ENCODE assay signal across 10 mouse cellular contexts in the genomic region with DNA sequence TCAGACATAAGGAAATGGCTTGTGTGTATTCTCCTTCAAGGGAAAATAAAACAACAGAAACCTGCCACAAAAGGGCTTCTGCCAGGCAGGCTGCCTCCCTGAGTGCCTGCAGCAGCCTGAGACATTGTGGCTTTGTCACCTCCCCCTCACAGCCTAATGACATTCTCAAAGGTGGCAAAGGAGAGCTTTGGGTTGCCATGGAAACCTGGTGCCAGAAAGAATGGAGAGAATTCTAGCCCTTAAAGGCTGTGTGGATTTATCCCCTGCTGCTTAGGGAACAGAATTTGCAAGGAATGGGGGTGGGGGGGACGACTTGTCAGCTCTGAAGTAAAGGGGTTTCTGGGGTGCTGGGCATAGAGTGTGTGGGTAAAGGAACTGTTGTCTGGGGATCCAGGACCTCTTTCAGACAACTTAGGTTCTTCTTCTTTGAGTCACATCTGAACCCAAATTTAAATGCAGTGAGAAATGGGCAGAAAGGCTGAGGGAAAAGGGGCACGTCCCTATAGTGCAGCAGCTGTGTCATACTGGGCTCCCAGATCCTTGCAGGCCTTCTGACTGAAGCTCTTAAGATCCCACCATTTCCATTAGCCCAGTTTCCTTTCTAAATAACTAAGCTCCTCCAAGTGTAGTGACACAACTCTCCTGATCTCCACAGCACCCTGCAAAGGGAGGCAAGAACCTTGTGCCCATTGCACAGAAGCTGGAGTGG.
DNase-seq lines count a peak whose midpoint lies in the region; ATAC-seq and TF ChIP-seq lines count a peak whose summit lies in the region.
"Had no signal": no experiment of that assay in that cellular context is flagged by ENCODE, and none has a peak within 500 bp of the region (broad histone marks: within the 10 kb centered on the region; RNA-seq: fewer than 3 reads in every experiment).

No protein-coding gene starts in this region.

- H3K9ac ChIP-seq in kidney, postnatal 0 days (ENCODE audit: low read depth, low read length) = no peak overlapping the region
- H3K9ac ChIP-seq in hindbrain, embryonic 12.5 days = no peak overlapping the region
- H3K9ac ChIP-seq in midbrain, embryonic 13.5 days (replicated peaks) = no peak overlapping the region
- H3K9ac ChIP-seq: embryonic facial prominence, embryonic 13.5 days; liver, embryonic 13.5 days had no signal

- peaks cover 3% of the 10 kb centered on the region; the same call in 1 of the 2 replicates for H3K4me1 ChIP-seq in kidney, postnatal 0 days (replicated peaks; ENCODE audit: insufficient read depth, low read length)
- peaks cover 30% of the 10 kb centered on the region for H3K4me1 ChIP-seq in hindbrain, embryonic 12.5 days
- H3K4me1 ChIP-seq in midbrain, embryonic 13.5 days (replicated peaks) = peaks cover 50% of the 10 kb centered on the region
- H3K4me1 ChIP-seq: liver, embryonic 13.5 days had no signal

- H3K27ac ChIP-seq in kidney, postnatal 0 days = no peak overlapping the region
- H3K27ac ChIP-seq in hindbrain, embryonic 12.5 days = peak overlapping the region; percentile 94
- H3K27ac ChIP-seq in midbrain, embryonic 13.5 days = peak overlapping the region; percentile 95
- H3K27ac ChIP-seq: embryonic facial prominence, embryonic 13.5 days; liver, embryonic 13.5 days had no signal

- peak; percentile 82 for DNase-seq in kidney, postnatal 0 days (ENCODE audit: low spot score)
- no peak for DNase-seq in kidney, postnatal 14 days
- DNase-seq in brain, adult 2 months (ENCODE audit: low read depth, low spot score) = peak; percentile 94
- no peak for DNase-seq in urinary bladder, adult 18-20 months (ENCODE audit: low spot score in 2 of 2)
- DNase-seq in spleen, adult 12 weeks (ENCODE audit: low spot score) = no peak
- DNase-seq in kidney, postnatal 10 days = no peak
- DNase-seq: liver, embryonic 13.5 days had no signal

- H3K36me3 ChIP-seq in kidney, postnatal 0 days (ENCODE audit: insufficient read depth, low read length) = no peaks in the 10 kb centered on the region
- no peaks in the 10 kb centered on the region for H3K36me3 ChIP-seq in hindbrain, embryonic 12.5 days
- H3K36me3 ChIP-seq in midbrain, embryonic 13.5 days = no peaks in the 10 kb centered on the region
- H3K36me3 ChIP-seq: embryonic facial prominence, embryonic 13.5 days; liver, embryonic 13.5 days had no signal

- H3K4me2 ChIP-seq in kidney, postnatal 0 days (ENCODE audit: low read length) = no peak overlapping the region
- peak overlapping the region; percentile 11 for H3K4me2 ChIP-seq in hindbrain, embryonic 12.5 days (replicated peaks)
- H3K4me2 ChIP-seq in midbrain, embryonic 13.5 days (replicated peaks) = peak overlapping the region; percentile 28
- H3K4me2 ChIP-seq: embryonic facial prominence, embryonic 13.5 days; liver, embryonic 13.5 days had no signal

- H3K4me3 ChIP-seq in kidney, postnatal 0 days (replicated peaks; ENCODE audit: low read depth, low read length) = no peak overlapping the region
- H3K4me3 ChIP-seq in hindbrain, embryonic 12.5 days = no peak overlapping the region
- no peak overlapping the region for H3K4me3 ChIP-seq in midbrain, embryonic 13.5 days (replicated peaks)
- H3K4me3 ChIP-seq: embryonic facial prominence, embryonic 13.5 days; liver, embryonic 13.5 days had no signal

- H3K9me3 ChIP-seq in kidney, postnatal 0 days (replicated peaks; ENCODE audit: low read length) = no peaks in the 10 kb centered on the region; the same call in 1 of the 2 replicates
- no peaks in the 10 kb centered on the region for H3K9me3 ChIP-seq in hindbrain, embryonic 12.5 days (replicated peaks)
- H3K9me3 ChIP-seq in midbrain, embryonic 13.5 days = no peaks in the 10 kb centered on the region
- H3K9me3 ChIP-seq: liver, embryonic 13.5 days had no signal

- peak; percentile 71 for ATAC-seq in kidney, postnatal 0 days (replicated peaks; ENCODE audit: low FRiP score, low read depth)
- ATAC-seq in hindbrain, embryonic 12.5 days (ENCODE audit: low FRiP score) = peak; percentile 92
- peak; percentile 92 for ATAC-seq in midbrain, embryonic 13.5 days

- 34% methylated on average over 2 of the region's 2 CpGs for WGBS in kidney, postnatal 0 days
- 15% methylated on average over 2 of the region's 2 CpGs for WGBS in hindbrain, embryonic 12.5 days
- 3% methylated on average over 2 of the region's 2 CpGs for WGBS in midbrain, embryonic 13.5 days

- H3K27me3 ChIP-seq in kidney, postnatal 0 days (ENCODE audit: insufficient read depth, low read length) = no peaks in the 10 kb centered on the region
- H3K27me3 ChIP-seq in hindbrain, embryonic 12.5 days = no peaks in the 10 kb centered on the region
- H3K27me3 ChIP-seq in midbrain, embryonic 13.5 days = no peaks in the 10 kb centered on the region
- H3K27me3 ChIP-seq: embryonic facial prominence, embryonic 13.5 days; liver, embryonic 13.5 days had no signal

- no peak for TF ChIP-seq CTCF in kidney, postnatal 0 days (IDR thresholded peaks at IDR 0.05; ENCODE audit: low read depth)

Comparison
In these comparisons a context has a peak if more than half of its experiments do, and no peak if none do; other contexts are left out.
1. DNase-seq: peak in kidney, postnatal 0 days (single experiment) and brain, adult 2 months (single experiment); none in kidney, postnatal 14 days (single experiment), urinary bladder, adult 18-20 months (0 of 2), spleen, adult 12 weeks (single experiment) and kidney, postnatal 10 days (single experiment).
2. Peak in every context shown above with its lines, with median percentiles within 50 percentile points of each other: ATAC-seq.